Mouse (Mus musculus) small intestine, adult 2 months (tissue): ENCODE data around the gene Zfpm1. TPM values are rescaled to one million over a fixed set of nuclear protein-coding genes. Genes with fewer than 3 reads are reported as not detected.

Source experiments
- H3K27ac ChIP-seq: fragments of 200-500 bp; 2 replicates; pipeline ENCODE4 v1.5.1; 2012; ENCODE audit warnings: low read depth, low read length, control low read depth, inconsistent platforms; ENCODE audit not compliant: insufficient read depth
- H3K27me3 ChIP-seq: fragments of 200-500 bp; 2 replicates; pipeline ENCODE4 v1.6.1; 2012; ENCODE audit warnings: mild to moderate bottlenecking, moderate library complexity, low read length, inconsistent platforms; ENCODE audit not compliant: control insufficient read depth, insufficient read depth
- H3K36me3 ChIP-seq: fragments of 200-500 bp; 2 replicates; pipeline ENCODE4 v1.6.1; 2012; ENCODE audit warnings: mild to moderate bottlenecking, low read length, control low read depth, inconsistent platforms; ENCODE audit not compliant: control insufficient read depth, insufficient read depth
- H3K4me1 ChIP-seq: fragments of 200-500 bp; 2 replicates; pipeline ENCODE4 v1.6.1; 2012; ENCODE audit warnings: low read length, inconsistent platforms, mixed read lengths; ENCODE audit not compliant: control insufficient read depth, insufficient read depth, insufficient read length
- H3K4me3 ChIP-seq: fragments of 200-500 bp; 2 replicates; pipeline ENCODE4 v1.5.1; 2012; ENCODE audit warnings: low read depth, mild to moderate bottlenecking, control low read depth, inconsistent platforms, low read length, moderate library complexity
- CTCF ChIP-seq: fragments of 200-500 bp; IDR thresholded peaks from 2 replicates; pipeline ENCODE4 v1.5.1; 2012; ENCODE audit warnings: low read depth, mild to moderate bottlenecking, control low read depth, inconsistent platforms, low read length, moderate library complexity, mixed read lengths; ENCODE audit not compliant: insufficient replicate concordance, insufficient read length; ENCODE audit errors: extremely low read depth
- POLR2A ChIP-seq: fragments of 200-500 bp; IDR thresholded peaks from 2 replicates; pipeline ENCODE4 v1.6.1; 2012; ENCODE audit warnings: low read depth, mild to moderate bottlenecking, control low read depth, inconsistent platforms, low read length, moderate library complexity
- WGBS: fragments of 180-500 bp; shearing (Covaris S2); methylation state at CpG from one replicate; pipeline ENCODE4 v1.1.7; 2018; 5-methylcytosine and 5-hydroxymethylcytosine counted together
- polyA plus RNA-seq: library from polyadenylated mRNA; depleted of rRNA; stranded (reverse); fragments of >200 nt; gene quantifications from 2 replicates; pipeline ENCODE4 v1.2.3, GENCODE M21; 2012; rRNA removed

Zfpm1 gene
- polyA plus RNA-seq, 1 experiment, result 153 TPM

- WGBS, result 91% methylated on average over 7 of the region's 7 CpGs
- TF ChIP-seq POLR2A (no peak), CTCF (no peak)
- peaks cover 3% of the 10 kb centered on the region; the same call in 1 of the 2 replicates for H3K36me3 ChIP-seq
- no peaks in the 10 kb centered on the region for H3K27me3 ChIP-seq
- peaks cover 6% of the 10 kb centered on the region for H3K4me1 ChIP-seq
- no peak overlapping the region for H3K4me3 ChIP-seq
- no peak overlapping the region for H3K27ac ChIP-seq
Measured at GRCm38 (mm10) chr8:122375320-122375719, 93.4 kb downstream of the Zfpm1 start.

- Histone ChIP-seq H3K4me1 (peaks cover 6% of the 10 kb centered on the region), H3K27me3 (no peaks in the 10 kb centered on the region), H3K36me3 (peaks cover 5% of the 10 kb centered on the region; the same call in 1 of the 2 replicates), H3K27ac (no peak overlapping the region), H3K4me3 (peak overlapping the region; percentile 58)
- WGBS, result 9% methylated on average over 13 of the region's 13 CpGs
- TF ChIP-seq POLR2A (no peak), CTCF (no peak)
Measured at GRCm38 (mm10) chr8:122375751-122376364, 93.9 kb downstream of the Zfpm1 start.

- Histone ChIP-seq H3K27me3 (no peaks in the 10 kb centered on the region), H3K36me3 (peaks cover 7% of the 10 kb centered on the region; the same call in 1 of the 2 replicates), H3K4me1 (peaks cover 6% of the 10 kb centered on the region), H3K27ac (peak within 1 kb of the TSS; percentile 91), H3K4me3 (peak within 1 kb of the TSS; percentile 83)
- WGBS, result under 1% methylated on average over 101 of the region's 107 CpGs
- TF ChIP-seq CTCF (0 out of 2 replicates have a peak, but pooled peaks have one; percentile 13), POLR2A (peak; percentile 72)
Measured at GRCm38 (mm10) chr8:122376365-122377231, 94.7 kb downstream of the Zfpm1 start, which contains the start of gene Zc3h18. Gene Zc3h18 (plus strand): TSS chr8:122376609.

- Histone ChIP-seq H3K4me3 (no peak overlapping the region), H3K27ac (no peak overlapping the region), H3K36me3 (peaks cover 49% of the 10 kb centered on the region), H3K4me1 (peaks cover 2% of the 10 kb centered on the region), H3K27me3 (no peaks in the 10 kb centered on the region)
- WGBS, result 38% methylated on average over 4 of the region's 4 CpGs
- TF ChIP-seq CTCF (no peak), POLR2A (no peak)
Measured at GRCm38 (mm10) chr8:122383039-122383438, 101.1 kb downstream of the Zfpm1 start.

Other genes with a start within 250 kb of the Zfpm1 start
- gene Trhr2, start 78.6 kb downstream of the Zfpm1 start, polyA plus RNA-seq, result 0.09 and 0.13 TPM in 2 replicates
- 13.6 and 23.3 TPM in 2 replicates for gene Zc3h18, start 94.5 kb downstream of the Zfpm1 start, polyA plus RNA-seq
- 0.30 and 0.81 TPM in 2 replicates for gene Il17c, start 139.9 kb downstream of the Zfpm1 start, polyA plus RNA-seq
- gene Cyba, start 150.8 kb downstream of the Zfpm1 start, polyA plus RNA-seq, result 127 and 242 TPM in 2 replicates
- 18.8 and 30.5 TPM in 2 replicates for gene Mvd, start 161.3 kb downstream of the Zfpm1 start, polyA plus RNA-seq
- gene Snai3, start 178.6 kb downstream of the Zfpm1 start, polyA plus RNA-seq, result 2.2 and 3.4 TPM in 2 replicates
- gene Rnf166, start 193.9 kb downstream of the Zfpm1 start, polyA plus RNA-seq, result 35.7 and 44.9 TPM in 2 replicates
- 20.9 and 31.8 TPM in 2 replicates for gene Ctu2, start 194.0 kb downstream of the Zfpm1 start, polyA plus RNA-seq